Mouse (Mus musculus) frontal cortex, postnatal 36 days (tissue): ENCODE results near the gene Zdhhc5.

Experiments
- DNase-seq, 2 experiments: peaks; one replicate each; pipeline ENCODE4 v3.0.0; 2022; ENCODE audit warnings: low spot score in 2 of 2

The Zdhhc5 gene

DNA sequence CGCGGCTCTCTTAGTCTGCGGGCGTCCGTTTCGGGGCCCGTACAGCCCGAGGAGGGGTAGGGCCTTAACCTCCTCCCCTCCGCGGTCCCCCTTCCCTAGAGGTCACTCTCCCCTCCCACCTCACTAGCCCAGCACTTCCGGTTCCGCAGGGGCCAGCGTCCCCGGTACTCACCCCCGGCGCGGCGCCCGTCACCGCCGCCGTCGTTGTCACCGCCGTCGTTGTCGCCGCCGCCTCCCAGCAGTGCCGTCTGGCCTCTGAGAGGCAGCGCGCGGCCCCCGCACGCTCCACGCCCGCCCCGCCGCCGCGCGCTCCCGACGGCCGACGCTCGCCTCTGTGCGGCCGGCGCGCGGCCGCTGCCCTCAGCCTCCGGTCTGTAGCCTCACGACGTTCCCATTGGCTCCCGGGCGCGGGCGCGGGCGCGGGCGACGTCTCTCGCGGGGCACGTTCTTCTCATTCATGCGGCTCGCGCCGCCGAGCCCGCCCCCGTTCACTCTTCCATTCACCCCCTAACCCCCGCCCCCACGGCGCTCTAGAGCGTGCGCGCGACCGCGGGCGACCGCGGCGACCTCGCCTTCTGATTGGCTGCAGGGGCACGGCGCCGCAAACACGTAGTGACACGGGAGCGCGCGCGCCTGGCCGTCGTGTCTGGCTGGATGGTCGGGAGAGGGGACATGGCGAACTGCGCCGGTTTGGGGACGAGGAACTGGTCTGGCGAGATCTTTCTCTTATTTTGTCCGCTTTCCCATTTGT, at the start of gene Zdhhc5:
Gene Zdhhc5, minus strand, starts transcription at position 370 of the 751 bp plus-strand sequence.
- peak; percentile 98 for DNase-seq

DNA sequence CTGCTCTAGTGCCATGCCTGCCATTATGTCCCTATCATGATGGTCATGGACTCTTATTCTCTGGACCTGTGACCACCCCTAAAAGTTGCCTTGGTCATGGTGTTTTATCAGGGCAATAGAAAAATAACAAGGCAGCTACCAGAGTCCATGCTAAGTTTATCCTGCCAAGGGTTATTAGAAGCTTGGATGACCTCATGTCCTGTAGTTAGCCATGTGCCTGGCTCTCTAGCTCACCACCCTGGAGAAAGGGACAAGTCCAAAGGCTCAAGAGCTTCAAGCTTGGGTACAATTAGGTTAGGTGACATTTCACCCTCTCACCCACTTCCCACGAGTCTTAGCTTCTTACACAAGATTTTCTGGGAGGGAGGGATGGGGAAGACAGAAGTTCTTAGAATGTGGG, 47.8 kb upstream of the Zdhhc5 start:
- no peak for DNase-seq

DNA sequence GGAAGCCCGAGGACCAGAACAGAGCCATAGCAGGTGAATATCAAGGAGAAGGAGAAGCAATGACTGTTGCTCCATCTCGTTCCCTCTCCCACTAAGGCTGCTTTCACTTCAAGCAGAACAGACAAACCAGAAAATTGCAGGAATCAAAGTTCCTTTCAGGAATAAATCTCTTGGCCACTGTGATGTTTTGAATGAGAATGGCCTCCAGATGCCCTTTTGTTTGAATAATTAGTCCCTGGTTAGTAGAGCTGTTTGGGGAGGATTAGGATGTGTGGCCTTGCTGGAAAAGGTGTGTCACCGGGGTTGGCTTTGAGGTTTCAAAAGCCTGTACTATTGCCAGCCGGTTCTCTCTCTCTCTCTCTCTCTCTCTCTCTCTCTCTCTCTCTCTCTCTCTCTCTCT, 47.3 kb upstream of the Zdhhc5 start:
- DNase-seq: no peak

GRCm38 (mm10) chr2:84761840-84762239, 46.9 kb upstream of the Zdhhc5 start:
- DNase-seq: no peak

- no peak for DNase-seq
Measured at GRCm38 (mm10) chr2:84761309-84761708, 46.3 kb upstream of the Zdhhc5 start.

GRCm38 (mm10) chr2:84760777-84761176, 45.8 kb upstream of the Zdhhc5 start:
- DNase-seq: no peak

- no peak for DNase-seq
Measured at GRCm38 (mm10) chr2:84758542-84759127, 43.7 kb upstream of the Zdhhc5 start.

DNA sequence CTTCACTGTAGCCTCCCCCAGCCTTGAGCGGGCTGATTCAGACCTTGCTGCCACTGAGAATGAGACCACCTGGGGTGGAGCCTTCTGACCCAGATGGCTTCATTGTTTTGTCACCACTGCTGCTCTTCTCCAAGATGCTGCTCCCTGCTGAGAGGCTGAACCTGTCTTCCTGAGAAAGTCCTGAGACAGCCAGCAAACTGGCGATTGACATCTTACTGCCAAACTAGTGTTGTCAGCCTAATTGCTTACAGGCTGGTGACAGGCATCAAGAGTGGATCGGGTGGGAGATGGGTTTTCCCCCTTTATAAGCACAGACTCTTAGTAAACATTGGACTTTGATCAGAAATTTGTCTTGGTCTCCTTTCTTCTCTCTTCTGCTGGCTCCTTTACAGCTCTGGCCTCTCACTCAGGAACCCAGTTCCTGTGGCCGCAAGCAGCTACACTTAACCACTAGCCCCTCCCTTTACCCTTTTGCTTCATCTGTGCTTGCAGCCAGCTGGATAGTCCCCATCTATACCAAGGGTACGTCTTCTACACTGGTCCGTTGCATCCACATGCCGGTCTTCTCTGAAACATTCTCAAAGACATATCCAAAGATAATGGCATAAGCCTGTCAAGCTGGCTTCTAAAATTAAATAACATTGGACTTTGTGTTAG, 42.2 kb upstream of the Zdhhc5 start:
- DNase-seq: no peak

DNA sequence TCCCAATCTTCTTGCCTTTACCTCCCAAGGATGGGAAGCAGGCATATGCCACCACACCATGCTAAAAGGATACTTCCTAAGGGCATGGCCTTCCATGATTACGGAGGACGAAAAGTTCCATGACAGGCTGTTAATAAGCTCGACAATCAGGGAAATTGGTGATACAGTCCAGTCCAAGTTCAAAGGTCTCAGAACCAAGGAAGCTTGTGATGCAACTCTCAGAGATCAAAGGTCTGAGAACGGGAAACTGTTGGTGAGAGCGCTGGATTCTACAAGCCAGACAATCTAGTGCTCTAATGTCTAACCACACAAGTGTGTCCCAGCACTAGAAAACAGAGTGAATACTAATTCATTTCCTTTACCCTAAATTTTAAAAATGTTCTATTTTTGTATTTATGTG, 41.3 kb upstream of the Zdhhc5 start:
- no peak for DNase-seq

GRCm38 (mm10) chr2:84750115-84750514, 35.1 kb upstream of the Zdhhc5 start:
- DNase-seq: no peak

DNA sequence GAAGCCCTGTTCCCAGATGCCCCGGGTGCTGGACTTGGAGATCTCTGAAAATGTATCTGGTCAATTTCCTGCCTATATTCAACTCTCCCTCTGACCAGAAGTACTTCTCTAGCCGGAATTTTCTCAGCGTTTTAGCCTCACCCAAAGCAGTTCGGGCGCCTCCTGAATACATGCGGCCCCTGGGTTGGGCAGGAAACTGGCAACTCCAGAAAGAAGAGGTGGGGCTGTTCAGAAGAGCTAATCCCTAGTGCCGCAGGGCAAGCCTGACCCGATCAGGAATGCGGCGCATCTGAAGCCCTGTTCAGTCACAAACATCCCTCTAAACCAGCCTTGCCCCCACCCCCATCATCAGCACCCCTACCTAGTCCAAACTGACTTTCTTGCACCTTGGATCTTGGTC, 29.1 kb upstream of the Zdhhc5 start:
- DNase-seq: no peak

- peak in 1 of 2 experiments; percentile 58 for DNase-seq
Measured at GRCm38 (mm10) chr2:84743561-84743960, 28.6 kb upstream of the Zdhhc5 start, which contains the start of gene Gm19426. Gm19426 (minus strand) TSS chr2:84743655.

DNA sequence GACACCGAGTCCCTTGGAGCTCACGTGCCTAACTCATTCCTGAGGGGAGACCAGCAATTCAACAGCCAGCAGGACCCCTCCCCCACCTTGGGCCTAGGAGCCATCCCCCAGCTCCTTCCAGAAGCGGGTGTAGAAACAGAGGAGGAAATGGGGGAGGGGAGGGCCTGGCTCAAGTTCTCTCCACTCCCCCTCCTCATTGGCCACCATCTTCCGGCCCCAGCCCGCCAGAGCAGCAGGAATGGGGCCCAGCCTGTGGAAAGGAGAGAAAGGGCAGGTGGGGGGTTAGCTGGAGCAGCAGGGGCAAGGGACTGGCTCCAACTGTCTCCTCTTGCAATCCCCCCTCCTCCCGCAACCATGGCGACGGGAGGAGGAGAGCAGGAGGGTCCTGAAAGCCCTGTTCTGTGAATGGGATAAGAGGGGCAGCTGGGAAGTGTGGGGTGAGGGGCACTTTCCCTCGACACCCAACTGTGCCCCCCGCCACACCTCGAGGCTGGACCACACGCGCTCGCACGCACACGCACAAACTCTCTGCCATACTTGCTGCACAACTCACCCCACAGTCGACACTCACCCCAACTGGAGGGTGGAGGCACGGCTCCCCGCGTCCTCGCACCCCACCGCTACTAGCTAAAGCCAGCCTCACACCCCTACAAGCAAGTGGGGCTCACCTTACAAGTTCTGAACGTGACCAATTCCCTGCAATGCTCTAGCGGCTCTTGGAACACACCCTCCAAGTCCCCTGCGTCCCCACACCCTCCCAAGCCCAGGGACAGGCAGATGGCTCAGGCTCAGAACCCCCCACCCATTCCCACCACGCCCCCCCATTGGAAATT, 27.7 kb upstream of the Zdhhc5 start:
- DNase-seq: no peak

DNA sequence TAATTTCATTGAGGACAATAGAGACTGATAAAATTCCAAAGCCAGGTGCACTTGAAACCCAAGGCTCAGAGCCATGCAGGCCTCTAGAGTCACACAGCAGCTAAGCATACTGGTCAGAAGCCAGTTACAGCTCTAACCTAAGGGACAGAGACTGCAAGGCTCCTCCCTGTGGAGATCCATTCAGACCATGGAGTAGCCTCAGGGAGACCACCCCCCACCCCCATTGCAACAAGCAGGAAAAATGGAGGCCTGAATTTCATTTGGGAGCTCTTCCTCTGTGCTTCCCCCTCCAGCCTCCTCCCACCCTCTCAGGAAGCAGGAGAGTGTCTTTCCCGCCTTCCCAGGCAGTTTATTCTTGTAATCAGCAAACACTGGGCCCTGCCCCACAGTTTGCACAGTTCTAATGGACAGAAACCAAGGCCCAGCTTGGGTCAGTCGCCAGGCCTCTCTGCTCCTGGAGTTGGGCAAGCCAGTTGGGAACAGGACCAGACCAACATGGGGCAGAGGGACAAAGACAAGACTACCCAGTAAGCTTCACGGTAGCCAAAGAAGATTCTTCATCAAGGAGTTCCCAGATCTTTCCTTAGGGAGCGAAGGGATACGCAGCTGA, 27.0 kb upstream of the Zdhhc5 start:
- DNase-seq: no peak

GRCm38 (mm10) chr2:84740608-84741333, 25.8 kb upstream of the Zdhhc5 start:
- no peak for DNase-seq

DNA sequence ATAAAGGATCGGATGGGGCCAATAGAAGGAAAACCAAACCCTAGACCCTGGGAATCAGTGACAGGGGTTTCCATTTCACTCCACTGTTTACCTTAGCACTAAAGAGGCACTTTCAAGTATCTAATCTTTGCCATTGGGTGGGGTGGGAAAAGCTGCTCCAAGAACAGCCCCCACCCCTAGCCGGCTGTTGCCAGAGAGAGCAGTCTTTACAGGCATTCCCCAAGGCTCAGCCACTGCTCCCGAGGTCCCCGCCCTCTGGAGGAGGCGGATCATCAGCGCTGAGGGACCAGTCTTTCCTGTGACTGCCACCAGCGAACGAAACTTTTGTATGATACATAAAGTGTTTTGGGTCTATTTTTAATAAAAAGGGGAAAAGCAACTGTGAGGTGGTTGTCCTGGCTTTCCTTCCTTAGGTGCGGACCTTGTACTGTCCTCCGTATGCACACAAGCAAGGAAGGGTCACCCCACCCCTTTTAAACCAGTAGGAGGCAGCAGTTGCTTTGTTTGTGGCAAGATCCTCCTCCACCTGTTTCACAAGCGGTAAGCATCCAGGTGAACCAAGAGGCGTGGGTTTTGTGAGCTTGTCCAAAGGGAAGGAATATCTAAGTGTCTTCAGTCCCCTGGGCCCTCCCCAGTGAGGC, 23.4 kb upstream of the Zdhhc5 start:
- DNase-seq: no peak

DNA sequence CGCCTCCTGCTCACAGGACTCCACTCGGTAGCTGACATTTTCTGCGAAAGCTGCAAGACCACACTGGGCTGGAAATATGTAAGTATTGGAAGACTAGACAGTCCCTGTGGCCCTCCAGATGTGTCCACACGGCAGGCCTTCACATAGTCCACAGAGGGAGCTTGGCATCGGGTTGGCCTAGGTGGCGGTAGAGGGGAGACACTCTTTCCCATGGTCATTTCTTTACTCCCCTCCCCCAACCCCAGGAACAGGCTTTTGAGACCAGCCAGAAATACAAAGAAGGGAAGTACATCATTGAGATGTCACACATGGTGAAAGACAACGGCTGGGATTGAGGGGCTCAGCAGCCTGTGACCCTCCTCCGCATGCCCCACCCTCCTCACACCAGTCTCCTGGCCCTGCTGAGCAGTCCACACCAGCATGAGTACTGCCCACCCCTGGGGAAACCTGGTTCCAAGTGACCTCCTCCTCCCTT, 22.5 kb upstream of the Zdhhc5 start:
- DNase-seq: no peak

DNA sequence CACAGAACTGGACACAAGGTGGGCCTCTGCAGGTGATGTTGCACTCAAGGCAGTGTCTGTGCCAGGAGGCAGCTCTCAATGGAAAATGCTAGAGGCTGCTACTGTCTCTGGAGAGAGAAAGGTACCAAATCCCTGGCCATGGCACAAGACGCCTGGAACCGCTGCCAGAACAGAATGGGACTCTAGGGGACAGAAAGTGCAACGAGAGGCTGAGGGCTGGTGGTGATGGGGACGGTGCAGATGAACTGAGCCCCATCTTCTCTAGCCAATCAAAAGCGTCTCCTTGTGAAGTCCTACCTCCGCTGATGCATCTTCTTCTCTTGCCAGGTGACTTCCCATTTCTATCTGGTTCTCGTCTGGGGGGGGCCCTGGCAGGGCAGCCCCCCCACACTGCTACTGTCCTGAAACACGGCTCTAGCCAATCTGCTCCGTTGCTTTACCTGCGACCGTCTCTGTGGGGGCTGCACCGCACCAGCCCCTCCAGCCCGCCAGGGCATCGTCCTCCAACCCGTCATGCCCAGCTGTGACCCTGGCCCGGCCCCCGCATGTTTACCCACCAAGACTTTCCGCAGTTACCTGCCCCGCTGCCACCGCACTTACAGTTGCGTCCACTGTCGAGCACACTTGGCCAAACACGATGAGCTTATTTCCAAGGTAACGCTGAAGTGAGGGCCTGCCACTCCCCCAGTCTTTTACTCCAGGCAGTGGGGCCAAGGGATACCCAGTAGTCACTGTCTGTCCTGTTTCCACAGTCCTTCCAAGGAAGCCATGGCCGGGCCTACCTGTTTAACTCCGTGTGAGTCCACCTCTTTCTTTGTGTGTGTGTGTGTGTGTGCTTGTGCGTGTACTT, 21.6 kb upstream of the Zdhhc5 start:
- no peak for DNase-seq

GRCm38 (mm10) chr2:84735346-84735920, 20.5 kb upstream of the Zdhhc5 start:
- no peak for DNase-seq
